Mouse (Mus musculus) kidney, adult 18-20 months (tissue): Measurements from ENCODE around the gene Cox8a.

Experiments used
- DNase-seq: peaks from one replicate; pipeline ENCODE4 v3.0.0; 2021

Cox8a gene

DNA sequence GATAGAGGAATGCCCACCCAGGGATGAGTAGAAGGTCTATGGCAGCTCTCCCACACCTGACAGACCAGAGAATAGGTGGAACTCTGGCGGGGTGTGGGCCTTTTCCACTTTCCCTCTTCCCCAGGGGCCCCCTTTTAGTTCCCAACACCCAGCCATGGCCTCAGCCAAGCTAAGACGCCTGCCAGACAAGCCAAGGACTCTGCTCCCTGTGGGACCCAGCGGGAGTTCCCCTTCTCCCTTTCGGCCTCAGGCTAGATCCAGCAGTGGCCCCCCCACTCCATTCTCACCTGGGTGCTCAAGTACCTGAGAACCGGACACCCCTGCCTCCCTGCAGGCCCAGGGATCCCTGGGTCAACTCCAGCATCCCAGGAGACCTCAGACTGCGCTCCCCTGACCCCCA lies 4.8 kb upstream of the Cox8a start:
- DNase-seq, result no peak

DNA sequence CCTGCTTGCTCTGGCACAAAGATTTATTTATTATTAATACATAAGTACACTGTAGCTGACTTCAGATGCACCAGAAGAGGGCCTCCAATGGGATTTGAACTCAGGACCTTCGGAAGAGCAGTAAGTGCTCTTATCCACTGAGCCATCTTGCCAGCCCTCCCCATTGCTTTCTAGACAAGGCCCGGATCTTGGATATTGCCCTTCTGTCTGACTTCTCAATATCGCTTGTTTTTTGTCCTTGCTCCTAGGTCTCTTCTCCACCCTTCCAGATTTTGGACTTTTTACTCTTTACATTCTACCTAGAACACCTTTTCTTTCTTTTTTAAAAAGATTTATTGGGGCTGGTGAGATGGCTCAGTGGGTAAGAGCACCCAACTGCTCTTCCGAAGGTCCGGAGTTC lies 1.3 kb upstream of the Cox8a start:
- no peak for DNase-seq

DNA sequence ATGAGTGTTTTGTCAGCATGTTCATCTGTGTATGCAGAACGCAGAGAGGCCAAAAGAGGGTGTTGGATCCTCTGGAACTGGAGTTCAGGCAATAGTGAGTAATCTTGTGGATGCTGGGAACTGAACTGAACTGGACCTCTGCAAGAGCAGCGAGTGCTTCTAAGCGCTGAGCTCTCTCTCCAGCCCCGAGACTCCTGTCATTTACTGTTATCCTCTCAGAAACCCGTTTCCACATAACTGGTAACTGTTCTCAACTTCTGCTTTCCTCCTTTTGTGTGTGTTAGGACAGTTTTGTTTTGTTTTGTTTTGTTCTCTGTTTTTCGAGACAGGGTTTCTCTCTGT lies 481 bp upstream of the Cox8a start:
- DNase-seq, result no peak

DNA sequence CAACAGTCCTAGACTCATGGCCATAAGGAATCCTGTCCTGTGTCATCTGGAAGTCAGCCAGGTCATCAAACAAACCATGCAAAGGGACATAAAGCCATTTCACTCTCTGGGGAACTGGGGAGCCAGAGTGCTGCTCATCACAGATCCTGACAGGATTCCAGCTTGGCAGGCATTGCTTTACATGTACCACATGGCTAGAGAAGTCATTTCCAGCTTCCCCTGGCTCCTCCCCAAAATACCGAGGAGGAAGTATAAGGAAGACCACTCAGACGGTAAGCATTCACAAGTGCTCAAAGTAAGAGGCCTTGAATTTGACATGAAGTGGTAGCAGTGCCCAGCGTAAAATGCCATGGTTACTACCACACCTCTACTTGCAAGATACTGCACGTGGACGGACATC lies 2.9 kb downstream of the Cox8a start:
- DNase-seq, result no peak

DNA sequence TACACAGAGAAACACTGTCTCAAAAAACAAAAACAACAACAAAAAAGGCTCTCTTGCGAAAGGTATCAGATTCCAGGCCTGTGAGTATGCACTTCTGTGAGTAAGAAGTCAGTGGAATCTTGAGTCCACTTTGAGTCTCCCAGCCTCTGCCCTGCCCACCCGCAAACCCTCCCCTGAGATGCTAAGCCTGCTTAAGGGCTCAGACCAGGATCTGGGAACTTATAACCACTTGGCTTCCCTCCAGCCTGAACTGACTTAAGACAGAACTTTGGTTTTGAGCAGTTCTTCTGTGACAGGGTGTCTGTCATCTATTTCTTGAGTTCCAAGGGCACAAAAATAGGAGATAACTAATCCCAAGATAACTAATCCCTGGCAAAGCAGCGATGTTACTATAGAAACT lies 4.4 kb downstream of the Cox8a start:
- no peak for DNase-seq

DNA sequence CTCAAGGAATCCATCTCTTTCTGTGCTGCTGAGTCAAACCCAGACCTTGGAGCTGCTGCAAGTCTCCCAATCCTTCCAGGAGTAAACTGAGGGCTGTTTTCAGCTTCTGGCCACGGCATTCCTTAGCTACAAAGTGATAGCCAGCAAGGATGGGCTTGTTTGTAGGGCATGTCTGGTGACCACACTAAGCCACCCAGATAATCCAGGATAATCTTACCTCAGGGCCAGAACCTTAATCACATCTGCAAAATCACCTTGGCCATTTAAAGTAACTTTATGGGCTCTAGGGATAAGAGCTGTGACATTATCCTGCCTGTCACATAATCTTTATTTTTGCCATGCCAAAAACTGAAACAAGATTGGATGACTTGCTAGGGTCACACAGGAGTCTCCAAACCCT lies 5.2 kb downstream of the Cox8a start:
- no peak for DNase-seq

DNA sequence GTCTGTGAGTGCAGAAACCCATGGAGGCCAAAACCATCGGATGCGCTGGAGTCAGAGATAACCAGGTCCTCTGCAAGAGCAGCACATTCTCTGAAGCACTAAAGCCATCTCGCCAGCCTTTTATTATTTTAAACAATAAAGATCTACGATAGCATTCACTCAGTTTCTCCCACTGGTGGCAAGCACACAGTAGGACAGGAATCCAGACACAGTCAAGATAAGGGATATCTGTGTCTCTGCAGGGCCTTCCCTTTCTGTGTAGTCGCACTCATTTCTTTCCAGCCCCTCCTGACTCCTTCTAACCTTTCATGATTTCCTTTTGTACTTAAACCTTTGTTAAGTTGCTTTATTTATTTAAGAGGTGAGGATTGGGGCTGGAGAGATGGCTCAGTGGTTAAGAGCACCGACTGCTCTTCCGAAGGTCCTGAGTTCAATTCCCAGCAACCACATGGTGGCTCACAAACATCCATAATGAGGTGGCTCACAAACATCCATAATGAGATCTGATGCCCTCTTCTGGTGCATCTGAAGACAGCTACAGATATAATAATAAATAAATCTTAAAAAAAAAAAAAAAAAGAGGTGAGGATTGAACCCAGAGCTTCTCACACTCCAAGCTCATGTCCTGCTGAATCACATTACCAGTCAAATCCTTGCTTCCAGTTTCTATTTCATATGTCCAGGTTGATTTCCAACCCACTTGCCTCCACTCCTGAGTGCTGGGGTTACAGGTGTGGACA lies 7.3 kb downstream of the Cox8a start:
- DNase-seq, result no peak

DNA sequence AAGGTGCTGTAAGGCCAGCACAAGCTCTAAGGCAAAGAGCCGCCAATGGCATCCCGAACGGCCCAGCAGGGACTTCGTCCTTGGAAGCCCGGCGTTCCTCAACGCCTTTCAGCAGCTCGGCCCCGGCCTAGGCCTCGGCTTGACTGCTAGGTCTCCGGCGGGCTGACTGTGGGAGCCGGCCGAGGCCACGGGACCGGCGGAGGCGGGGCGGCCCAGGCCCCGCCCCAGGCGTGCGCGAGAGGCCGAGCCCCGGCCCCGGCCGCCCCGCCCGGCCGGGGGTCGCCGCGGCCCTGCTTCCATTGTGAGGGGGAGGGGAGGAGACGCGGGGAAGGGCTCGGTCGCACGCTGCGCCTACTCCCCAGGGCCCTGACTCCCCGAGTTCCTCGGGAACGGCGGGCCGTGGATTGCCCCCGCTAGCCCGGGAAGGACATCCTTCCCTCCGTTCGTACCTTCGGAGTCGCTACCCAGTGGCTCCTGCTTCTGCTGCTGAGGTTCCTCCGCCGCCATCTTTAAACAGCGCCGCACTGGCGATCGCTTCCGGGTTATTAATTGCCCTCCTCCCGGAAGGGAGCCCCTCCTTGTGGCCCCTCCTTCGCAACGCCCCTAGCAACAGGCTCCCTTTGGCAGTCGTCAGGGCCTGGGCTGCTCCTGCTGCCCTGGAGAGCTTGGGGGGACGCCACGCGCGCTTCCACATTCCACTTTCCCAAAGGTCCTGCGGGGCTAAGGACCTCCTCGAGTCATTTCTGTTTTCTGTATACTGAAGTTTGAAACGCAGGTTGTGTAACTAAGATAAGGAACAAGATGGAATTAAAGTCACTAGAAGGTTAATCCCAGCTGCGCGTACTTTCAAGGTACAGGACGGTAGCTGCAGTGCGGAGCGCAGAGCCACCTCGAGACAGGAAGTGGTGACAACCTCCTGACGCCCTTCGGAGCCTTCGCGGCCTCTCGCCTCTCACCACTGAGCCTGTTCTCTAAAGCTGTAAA lies 11.4 kb downstream of the Cox8a start, which contains the start of gene Otub1:
Gene Otub1 (minus strand): TSS at position 564 of the 984 bp plus-strand sequence.
- peak; percentile 95 for DNase-seq

DNA sequence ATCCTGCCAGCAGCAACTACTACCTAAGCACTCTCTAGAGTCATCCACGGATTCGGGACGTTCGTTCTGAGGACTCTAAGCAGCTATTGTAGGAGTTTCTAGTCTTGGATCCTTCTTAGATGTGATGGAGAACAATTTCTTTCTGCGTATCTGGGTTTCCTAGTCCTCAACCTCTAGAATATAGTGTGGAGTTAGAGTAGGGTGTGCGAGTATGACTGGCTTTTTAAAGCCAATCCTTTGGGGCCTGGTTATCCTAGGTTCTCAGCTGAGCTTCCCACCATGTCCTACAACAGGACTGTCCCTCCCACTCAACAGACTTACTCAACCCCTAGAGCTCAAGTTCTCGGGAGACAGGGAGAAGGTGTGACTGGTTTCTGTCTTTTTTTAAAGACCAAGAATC lies 12.1 kb downstream of the Cox8a start:
- no peak for DNase-seq

DNA sequence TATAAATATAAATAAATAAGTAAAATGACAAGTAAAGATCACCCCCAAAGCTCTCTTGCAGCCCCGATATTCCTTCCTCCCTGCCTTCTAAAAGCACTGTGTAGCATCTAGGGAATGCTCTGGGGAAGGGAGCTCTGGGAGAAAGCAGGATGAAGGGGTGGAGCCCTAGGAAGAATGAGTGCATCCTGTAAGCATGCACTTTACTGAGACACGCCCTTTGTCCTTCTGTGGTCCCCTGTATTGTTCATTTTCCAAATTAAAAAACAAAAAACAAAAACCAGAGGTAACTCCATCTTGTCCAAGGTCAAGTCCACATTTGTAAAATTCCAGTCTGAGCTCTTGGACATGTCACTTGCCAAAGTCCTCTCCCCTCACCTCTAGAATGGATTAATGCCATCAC lies 12.5 kb downstream of the Cox8a start:
- DNase-seq, result no peak

DNA sequence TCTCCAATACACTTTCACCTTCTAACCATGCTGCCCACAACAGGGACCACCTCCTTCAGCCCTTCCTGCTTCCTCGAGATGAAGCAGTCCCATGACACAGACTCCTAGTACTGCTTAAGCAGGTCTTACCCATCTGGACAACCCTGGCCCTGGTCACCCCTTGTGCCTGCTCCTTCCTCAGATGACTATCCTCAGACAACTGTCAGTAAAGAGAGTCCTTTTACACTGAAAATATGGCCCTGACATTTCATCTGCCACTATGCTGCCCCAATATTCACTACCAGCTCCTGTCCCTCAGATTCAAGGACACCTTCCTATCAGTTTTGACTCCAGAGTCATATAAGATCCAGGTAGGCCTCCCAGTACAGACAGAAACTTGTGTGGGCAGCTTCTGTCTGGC lies 17.0 kb downstream of the Cox8a start:
- no peak for DNase-seq

DNA sequence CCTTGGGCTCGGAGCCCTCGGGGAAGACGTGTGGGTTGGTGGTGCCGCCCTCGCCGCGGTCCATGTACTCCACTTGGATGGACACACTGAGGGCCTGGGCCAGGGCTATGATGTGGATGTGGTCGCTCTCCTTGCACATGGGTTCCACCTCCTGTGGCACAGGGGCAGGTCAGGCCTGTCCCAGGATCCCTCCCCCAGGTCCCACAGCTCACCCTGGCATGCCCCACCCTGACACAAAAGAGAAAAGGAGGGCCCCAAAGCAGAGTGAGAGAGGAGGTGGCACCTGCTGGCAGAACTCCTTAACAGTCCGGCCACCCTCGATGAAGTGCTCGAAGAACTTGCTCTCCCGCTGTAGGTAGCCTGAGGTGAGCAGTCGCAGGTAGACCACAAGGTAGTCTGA lies 18.3 kb downstream of the Cox8a start:
- no peak for DNase-seq

DNA sequence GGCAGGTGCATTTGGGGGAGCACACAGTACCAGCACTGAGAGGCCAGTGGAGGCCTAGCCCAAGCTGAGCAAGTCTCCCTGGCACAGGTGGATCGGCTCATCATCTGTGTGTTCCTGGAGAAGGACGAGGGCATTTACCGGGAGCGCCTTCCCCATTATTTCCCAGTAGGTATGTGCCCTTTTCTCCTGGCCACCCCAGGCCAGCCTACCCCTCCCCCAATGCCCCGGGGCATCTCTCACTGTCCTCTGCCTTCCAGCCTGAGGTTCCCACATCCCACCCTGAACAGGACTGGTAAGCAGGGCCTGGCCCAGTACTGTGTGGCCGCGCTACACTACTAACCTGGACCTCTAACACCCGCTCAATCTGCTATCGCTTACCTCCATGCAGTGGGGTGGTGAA lies 20.0 kb downstream of the Cox8a start:
- DNase-seq, result no peak

DNA sequence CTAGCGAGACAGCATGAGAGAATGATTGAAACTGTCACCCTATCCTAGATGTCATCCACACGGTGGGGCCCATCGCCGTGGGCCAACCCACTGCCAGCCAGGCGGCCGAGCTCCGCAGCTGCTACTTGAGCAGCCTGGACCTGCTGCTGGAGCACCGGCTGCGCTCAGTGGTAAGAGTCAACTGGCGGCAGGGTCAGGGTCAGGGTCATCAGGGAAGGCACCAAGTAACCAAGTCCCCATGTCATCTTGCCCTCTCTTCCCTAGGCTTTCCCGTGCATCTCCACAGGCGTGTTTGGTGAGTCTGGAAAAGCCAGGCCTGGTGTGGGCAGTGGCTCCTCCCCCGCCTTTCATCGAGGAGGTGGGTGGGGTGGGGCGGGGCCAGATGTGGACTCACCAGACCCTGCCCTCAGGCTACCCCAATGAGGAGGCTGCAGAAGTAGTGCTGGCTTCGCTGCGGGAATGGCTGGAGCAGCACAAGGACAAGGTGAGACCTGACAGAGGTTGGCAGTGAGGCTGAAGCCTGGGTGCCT lies 20.6 kb downstream of the Cox8a start:
- peak; percentile 64 for DNase-seq

DNA sequence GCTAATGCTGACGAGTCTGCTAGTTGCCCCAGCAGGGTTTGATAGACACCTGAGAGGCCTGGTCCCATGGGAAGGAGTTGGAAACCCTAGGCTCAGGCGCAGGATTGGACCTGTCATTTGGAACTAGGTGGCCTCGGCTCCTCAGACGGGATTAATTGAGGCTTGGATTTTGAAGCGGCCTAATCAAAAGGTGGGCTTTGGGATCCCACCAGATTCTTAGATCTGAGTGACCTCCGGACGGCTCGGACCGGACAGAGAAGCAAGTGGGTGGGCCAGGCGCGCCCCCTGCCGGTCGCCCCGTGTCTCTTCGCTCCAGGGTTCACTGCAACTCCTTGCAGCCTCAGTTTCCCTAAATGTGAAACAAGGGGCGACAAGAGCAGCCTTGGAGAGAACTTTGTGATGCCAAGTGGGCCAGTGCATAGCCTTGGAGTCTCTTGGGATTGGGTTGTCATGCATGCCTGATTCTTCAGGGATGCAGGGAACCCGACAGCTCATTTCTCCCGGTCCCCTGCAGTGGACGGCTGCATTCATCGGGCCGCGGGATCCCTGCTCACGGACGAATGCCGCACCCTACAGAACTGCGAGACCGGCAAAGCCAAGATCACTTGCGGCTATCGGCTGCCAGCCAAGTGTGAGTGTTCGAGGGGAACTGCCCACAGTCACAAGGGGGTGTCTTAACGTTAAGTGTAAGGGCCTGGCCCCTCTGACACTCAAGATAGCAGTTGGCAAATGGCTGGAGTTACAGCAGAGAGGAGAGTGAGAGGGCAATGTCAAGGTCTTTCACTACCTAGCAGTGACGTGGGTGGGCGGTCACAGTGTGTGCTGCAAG lies 21.3 kb downstream of the Cox8a start:
- DNase-seq, result peak; percentile 85

DNA sequence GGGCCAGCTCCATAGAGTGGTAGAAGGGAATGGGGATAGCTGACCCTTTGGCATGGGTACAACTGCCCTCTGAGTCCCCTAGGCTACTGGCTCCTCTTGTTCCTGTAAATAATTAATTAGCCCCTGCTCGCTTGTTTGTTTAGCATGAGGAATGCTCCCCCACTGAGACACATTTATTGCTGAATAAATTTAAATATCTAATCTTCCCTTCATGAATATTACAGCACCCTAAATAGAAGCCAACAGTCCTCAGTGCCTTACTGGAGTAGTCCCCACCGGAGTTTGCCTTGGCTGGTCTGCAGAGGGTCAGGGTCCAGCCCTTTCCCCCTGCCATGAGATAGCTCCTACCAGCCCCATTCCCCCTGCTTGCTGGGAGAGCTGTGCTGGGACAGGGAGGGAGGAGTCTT lies 24.9 kb downstream of the Cox8a start:
- peak; percentile 82 for DNase-seq

DNA sequence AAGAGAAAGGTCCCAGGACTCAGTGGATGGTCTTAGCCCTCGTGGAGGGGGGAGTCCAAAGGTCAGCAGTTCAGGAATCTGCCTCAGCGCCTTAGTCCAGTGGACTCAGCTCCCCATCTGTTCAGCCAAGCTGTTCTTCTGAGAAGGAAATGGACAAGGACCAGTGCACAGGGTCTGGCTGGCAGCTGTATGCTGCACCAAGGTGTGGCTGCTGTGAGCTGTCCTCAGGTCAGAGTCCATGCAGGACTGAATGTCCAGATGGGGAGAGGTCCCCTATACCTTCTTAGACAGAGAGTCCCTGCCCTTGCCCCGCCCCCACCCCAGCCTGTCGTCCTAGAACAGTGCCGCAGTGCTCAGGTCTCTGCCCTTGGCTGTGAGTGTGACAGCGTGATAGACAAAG lies 25.8 kb downstream of the Cox8a start:
- DNase-seq, result peak; percentile 79

DNA sequence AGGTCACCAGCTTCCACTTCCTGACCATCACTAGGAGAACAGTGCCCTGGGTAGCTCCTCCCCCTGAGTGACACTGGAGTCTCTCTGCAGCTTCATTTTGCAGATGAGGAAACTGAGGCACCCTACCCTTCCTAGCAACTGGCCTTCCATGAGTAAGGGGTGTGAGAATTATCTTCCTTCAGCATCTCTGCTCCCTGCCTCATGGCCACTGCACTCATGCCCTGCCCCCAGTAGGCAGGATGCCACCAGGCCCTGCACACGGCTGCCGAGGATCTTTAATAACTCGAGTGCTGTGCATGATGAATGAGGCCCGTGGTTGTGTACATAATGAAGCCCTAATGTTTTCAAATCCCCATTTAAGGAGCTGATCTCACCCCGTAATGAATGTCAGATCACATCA lies 26.4 kb downstream of the Cox8a start:
- DNase-seq, result no peak

DNA sequence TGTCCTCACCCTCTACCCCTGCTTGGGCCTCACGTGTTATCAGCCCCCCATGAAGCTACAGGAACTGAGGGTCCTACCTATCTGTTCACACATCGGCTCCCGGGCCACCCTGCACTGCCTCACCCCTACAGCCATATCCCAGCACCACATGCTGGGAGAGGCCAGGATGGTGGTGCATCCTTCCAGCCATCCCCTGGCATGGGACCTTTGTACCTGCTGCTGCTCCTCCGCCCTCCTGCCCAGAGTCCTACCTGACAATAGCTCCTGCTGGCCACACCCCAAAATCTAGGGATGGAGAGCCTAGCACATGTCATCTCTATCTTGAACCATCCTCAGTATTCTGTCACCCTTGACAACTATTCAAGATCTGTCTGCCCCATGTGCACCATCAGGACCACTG lies 28.4 kb downstream of the Cox8a start:
- DNase-seq, result no peak

DNA sequence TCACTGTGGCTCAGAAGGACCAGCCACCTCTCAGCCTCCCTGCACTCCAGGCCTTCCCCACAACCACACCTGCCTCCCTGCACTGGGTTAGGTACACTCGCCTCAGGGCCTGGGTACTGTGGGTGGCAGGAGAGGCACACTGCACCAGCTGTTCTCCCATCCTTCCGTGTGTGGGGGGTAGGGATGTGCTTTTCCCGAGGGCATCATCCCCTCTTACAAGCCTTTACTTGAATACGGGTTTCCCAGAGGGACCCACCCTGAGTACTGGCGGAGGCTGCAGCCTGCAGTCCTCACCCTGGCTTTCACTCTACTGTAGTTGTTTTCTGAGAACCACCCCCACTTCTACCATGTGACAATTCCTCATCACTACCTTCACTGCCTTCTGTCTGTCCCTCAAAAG lies 30.3 kb downstream of the Cox8a start:
- DNase-seq, result no peak

DNA sequence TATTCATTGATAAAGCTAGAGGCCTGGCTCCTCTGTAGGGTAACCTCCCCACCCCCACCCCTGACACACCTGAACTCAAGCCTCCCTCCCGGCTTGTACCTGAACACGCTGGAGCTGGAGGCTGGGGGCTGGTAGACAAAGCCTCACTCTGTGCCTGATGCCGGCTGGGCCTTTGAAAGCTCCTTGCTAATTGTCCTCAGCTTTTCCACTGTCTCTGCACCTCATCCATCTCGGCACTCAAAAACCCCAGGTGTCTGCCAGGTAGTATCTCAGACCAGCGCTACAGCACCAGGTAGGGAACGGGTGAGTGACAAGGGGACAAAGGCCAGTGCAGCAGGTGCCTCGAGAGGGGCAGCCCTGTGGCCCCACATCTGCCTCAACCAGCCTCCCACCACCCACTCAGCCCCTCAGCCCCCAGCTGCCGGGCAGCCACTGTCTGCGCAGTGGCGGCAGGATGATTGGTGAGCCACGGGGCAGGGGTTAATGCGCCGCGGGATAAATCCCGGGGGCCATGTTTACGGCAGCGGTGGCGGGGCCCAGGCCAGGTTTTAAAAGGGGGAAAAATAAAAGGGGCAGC lies 31.6 kb downstream of the Cox8a start:
- DNase-seq, result no peak

DNA sequence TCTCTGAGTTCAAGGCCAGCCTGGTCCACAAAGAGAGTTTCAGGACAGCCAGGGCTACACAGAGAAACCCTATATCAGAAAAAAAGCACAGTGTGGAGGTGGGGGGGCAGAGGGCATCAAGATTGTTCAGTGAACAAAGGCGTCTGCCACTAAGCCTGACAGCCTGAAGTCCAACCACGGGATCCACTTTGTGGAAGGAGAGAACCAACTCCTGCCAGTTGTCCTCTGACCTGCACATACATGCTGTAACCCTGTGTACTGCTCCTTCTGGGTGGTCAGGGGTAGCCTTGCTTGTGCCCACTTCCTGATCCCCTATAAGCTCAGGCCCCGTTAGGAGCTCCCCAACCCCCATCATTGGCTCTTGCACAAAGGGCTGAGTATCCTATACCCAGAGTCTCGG lies 32.4 kb downstream of the Cox8a start:
- no peak for DNase-seq

DNA sequence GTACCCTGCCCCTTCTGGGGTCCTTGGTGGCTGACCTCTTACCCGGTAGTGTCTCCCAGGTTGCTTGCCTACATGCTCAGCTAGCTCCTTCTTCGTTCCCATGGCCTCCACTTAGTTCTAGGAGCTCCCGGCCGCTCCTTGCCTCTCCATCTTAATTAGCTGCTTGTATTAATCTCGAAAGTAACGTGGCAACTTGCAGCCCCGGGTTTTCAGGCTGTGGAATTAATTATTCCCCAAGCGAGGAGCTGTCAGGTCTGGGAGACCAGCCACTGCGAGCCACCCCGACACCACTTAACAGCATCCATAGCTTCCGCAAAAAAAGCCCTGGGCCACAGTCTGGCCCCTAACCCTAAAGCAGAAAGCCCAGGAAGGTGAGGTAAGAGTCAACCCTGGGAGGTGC lies 34.0 kb downstream of the Cox8a start:
- DNase-seq, result no peak
